Mouse (Mus musculus): Measurements from ENCODE around the gene Kcnd2. TPM values are rescaled to one million over a fixed set of nuclear protein-coding genes. Genes with fewer than 3 reads are reported as not detected.

The Kcnd2 gene
- polyA plus RNA-seq, 2 experiments: 0.01 TPM; not detected in 1

DNA sequence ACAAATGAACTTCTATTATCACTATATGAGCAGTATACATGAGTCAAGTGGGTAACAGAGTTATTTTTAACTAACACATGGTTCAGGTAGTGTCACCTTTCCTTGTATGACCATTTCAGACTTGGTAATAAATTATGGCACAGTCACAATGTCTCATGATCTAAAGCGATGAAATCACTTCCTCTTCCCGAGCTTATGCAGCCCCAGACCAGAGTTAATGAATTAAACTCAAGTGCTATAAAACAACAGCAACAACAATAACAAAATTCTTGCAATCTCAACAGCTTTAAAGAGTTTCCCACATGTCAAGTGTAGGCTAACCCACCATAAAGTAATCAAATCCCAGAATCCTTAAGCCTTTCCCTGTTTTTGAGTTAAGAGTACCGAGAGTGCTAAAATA lies 198.4 kb downstream of the Kcnd2 start:
- Histone ChIP-seq H3K27ac (no peak overlapping the region), H3K9ac (replicated peaks) (no peak overlapping the region), H3K36me3 (replicated peaks; ENCODE audit: control insufficient read depth, insufficient read depth, low read depth) (no peaks in the 10 kb centered on the region), H3K9me3 (ENCODE audit: control insufficient read depth, low read length) (no peaks in the 10 kb centered on the region), H3K4me2 (ENCODE audit: low read depth) (no peak overlapping the region), H3K27me3 (ENCODE audit: control insufficient read depth, insufficient read depth, low read length) (no peaks in the 10 kb centered on the region), H3K4me3 (ENCODE audit: insufficient read depth in 1 of 2, low read depth in 2 of 2, low read length in 2 of 2) (no peak overlapping the region), H3K4me1 (replicated peaks; ENCODE audit: control insufficient read depth in 2 of 2, insufficient read depth in 2 of 2, low read length in 1 of 2) (no peaks in the 10 kb centered on the region)
- no peak for DNase-seq (ENCODE audit: low read depth in 3 of 3, low spot score in 3 of 3)
- no peak for TF ChIP-seq CTCF (IDR thresholded peaks at IDR 0.05; ENCODE audit: low read depth)
- TF ChIP-seq EP300 (IDR thresholded peaks at IDR 0.05; ENCODE audit: low read depth): no peak
- no peak for ATAC-seq (ENCODE audit: insufficient read depth)
- WGBS (ENCODE audit: insufficient replicate concordance): 60% methylated on average over 3 of the region's 3 CpGs

DNA sequence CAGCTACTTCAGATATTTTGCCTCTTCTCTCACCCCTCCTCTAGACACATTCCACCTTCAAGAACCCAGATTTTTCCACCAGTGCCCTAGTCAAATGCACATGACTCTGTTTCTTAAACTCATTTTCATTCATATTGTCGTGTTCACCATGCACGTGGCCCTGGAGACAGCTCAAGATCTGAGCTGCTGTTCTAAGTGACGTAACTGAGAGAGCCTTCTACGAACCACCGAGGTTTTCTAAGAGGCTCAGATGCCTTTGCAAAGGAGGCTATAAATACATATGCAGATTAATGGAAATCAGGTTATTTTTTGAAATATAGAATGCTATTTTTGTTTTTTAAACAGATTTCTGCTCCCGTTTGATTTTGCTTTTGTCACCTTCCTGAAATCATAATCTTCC lies 202.9 kb downstream of the Kcnd2 start:
- Histone ChIP-seq H3K36me3 (replicated peaks; ENCODE audit: control insufficient read depth, insufficient read depth, low read depth) (no peaks in the 10 kb centered on the region), H3K27ac (no peak overlapping the region), H3K27me3 (ENCODE audit: control insufficient read depth, insufficient read depth, low read length) (no peaks in the 10 kb centered on the region), H3K4me1 (replicated peaks; ENCODE audit: control insufficient read depth in 2 of 2, insufficient read depth in 2 of 2, low read length in 1 of 2) (no peaks in the 10 kb centered on the region), H3K9me3 (ENCODE audit: control insufficient read depth, low read length) (no peaks in the 10 kb centered on the region), H3K9ac (replicated peaks) (no peak overlapping the region), H3K4me2 (ENCODE audit: low read depth) (no peak overlapping the region), H3K4me3 (ENCODE audit: insufficient read depth in 1 of 2, low read depth in 2 of 2, low read length in 2 of 2) (no peak overlapping the region)
- WGBS (ENCODE audit: insufficient replicate concordance): 56% methylated on average over 6 of the region's 6 CpGs
- TF ChIP-seq EP300 (IDR thresholded peaks at IDR 0.05; ENCODE audit: low read depth): no peak
- no peak for TF ChIP-seq CTCF (IDR thresholded peaks at IDR 0.05; ENCODE audit: low read depth)
- DNase-seq (ENCODE audit: low read depth in 3 of 3, low spot score in 3 of 3): no peak
- no peak for ATAC-seq (ENCODE audit: insufficient read depth)

DNA sequence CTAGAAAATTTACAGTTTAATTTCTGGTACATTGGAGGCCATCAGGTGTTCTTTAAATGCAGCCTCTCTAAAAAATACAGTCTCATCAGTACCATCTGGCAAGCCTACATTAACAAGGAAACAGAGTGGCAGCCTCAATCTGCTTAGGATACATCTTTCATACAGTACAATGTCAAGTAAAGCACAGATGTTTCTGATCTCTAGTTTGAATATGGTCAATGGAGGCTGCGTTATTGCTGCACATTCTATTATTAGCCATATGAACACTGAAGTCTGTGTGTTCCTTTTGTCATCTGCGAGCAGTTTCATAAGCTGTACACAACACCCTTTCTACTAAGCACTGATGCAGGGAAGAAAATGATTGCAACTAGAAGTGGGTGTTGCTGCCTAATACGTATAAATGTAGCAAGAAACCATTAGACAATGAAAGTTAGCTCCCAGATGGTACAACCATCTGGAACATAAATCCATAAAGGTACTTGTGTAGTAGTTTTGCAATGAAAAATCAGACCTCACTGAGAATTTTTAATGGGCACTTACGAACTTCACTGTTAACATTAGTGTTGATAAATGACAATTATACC lies 209.0 kb downstream of the Kcnd2 start:
- 52% methylated on average over 4 of the region's 4 CpGs for WGBS (ENCODE audit: insufficient replicate concordance)
- no peaks in the 10 kb centered on the region for H3K36me3 ChIP-seq (replicated peaks; ENCODE audit: control insufficient read depth, insufficient read depth, low read depth)
- no peaks in the 10 kb centered on the region for H3K27me3 ChIP-seq (ENCODE audit: control insufficient read depth, insufficient read depth, low read length)
- no peaks in the 10 kb centered on the region for H3K9me3 ChIP-seq (ENCODE audit: control insufficient read depth, low read length)
- no peaks in the 10 kb centered on the region for H3K4me1 ChIP-seq (replicated peaks; ENCODE audit: control insufficient read depth in 2 of 2, insufficient read depth in 2 of 2, low read length in 1 of 2)
- DNase-seq (ENCODE audit: low read depth in 3 of 3, low spot score in 3 of 3) (no peak), ATAC-seq (ENCODE audit: insufficient read depth) (no peak)
- H3K27ac ChIP-seq: no peak overlapping the region
- no peak overlapping the region for H3K9ac ChIP-seq (replicated peaks)
- no peak for TF ChIP-seq CTCF (IDR thresholded peaks at IDR 0.05; ENCODE audit: low read depth)
- TF ChIP-seq EP300 (IDR thresholded peaks at IDR 0.05; ENCODE audit: low read depth): no peak
- H3K4me3 ChIP-seq (ENCODE audit: insufficient read depth in 1 of 2, low read depth in 2 of 2, low read length in 2 of 2): no peak overlapping the region
- H3K4me2 ChIP-seq (ENCODE audit: low read depth): no peak overlapping the region

DNA sequence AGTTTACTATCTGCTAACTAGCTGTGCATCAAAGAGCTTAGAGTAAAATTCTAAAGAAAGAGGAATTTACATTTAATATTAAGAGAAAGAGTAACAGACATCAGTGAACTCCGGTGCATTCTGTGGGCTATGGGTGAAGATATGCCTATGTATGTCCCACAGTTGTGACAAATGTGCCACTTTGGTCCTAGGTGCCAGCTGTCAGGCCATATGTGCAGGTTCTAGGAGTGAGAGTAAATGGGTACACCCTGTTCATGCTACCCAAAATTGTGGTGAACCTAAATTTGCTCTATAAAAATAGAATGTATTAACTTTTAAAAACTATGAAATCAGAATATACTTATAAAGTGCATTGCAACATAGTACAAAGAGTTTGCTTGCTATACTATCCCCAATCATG lies 215.8 kb downstream of the Kcnd2 start:
- WGBS (ENCODE audit: insufficient replicate concordance): 73% methylated on average over 1 of the region's 1 CpGs
- Histone ChIP-seq H3K36me3 (replicated peaks; ENCODE audit: control insufficient read depth, insufficient read depth, low read depth) (no peaks in the 10 kb centered on the region), H3K9me3 (ENCODE audit: control insufficient read depth, low read length) (no peaks in the 10 kb centered on the region), H3K4me1 (replicated peaks; ENCODE audit: control insufficient read depth in 2 of 2, insufficient read depth in 2 of 2, low read length in 1 of 2) (no peaks in the 10 kb centered on the region), H3K27ac (no peak overlapping the region), H3K27me3 (ENCODE audit: control insufficient read depth, insufficient read depth, low read length) (no peaks in the 10 kb centered on the region), H3K4me3 (ENCODE audit: insufficient read depth in 1 of 2, low read depth in 2 of 2, low read length in 2 of 2) (no peak overlapping the region), H3K4me2 (ENCODE audit: low read depth) (no peak overlapping the region), H3K9ac (replicated peaks) (no peak overlapping the region)
- no peak for TF ChIP-seq CTCF (IDR thresholded peaks at IDR 0.05; ENCODE audit: low read depth)
- no peak for TF ChIP-seq EP300 (IDR thresholded peaks at IDR 0.05; ENCODE audit: low read depth)
- no peak for ATAC-seq (ENCODE audit: insufficient read depth)
- no peak for DNase-seq (ENCODE audit: low read depth in 3 of 3, low spot score in 3 of 3)

DNA sequence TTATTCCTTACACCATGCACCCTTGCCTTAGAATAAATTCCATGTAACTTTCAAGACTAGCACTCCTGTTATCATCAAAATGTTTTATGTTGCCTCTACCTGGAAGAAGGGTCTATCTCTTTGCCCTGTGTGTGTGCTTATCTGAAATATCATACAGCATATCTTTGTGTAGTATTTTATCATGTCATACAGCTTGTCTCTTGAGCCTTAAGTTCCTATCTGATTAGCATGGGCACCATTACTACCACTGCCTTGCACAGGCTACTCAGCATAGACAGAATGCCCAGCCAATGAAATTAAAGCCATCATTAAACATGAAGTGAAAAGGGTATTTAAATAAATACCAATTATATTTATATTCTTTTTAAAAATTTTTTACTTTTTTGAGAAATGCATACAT lies 249.4 kb downstream of the Kcnd2 start:
- H3K27ac ChIP-seq: no peak overlapping the region
- H3K9me3 ChIP-seq (ENCODE audit: control insufficient read depth, low read length): no peaks in the 10 kb centered on the region
- TF ChIP-seq EP300 (IDR thresholded peaks at IDR 0.05; ENCODE audit: low read depth) (no peak), CTCF (IDR thresholded peaks at IDR 0.05; ENCODE audit: low read depth) (no peak)
- H3K4me2 ChIP-seq (ENCODE audit: low read depth): no peak overlapping the region
- no peak overlapping the region for H3K4me3 ChIP-seq (ENCODE audit: insufficient read depth in 1 of 2, low read depth in 2 of 2, low read length in 2 of 2)
- no peak for ATAC-seq (ENCODE audit: insufficient read depth)
- no peaks in the 10 kb centered on the region for H3K4me1 ChIP-seq (replicated peaks; ENCODE audit: control insufficient read depth in 2 of 2, insufficient read depth in 2 of 2, low read length in 1 of 2)
- DNase-seq (ENCODE audit: low read depth in 3 of 3, low spot score in 3 of 3): no peak
- H3K27me3 ChIP-seq (ENCODE audit: control insufficient read depth, insufficient read depth, low read length): no peaks in the 10 kb centered on the region
- H3K9ac ChIP-seq (replicated peaks): no peak overlapping the region
- no peaks in the 10 kb centered on the region for H3K36me3 ChIP-seq (replicated peaks; ENCODE audit: control insufficient read depth, insufficient read depth, low read depth)

All from liver, embryonic 14.5 days (tissue).